Mouse (Mus musculus) frontal cortex, postnatal 36 days (tissue): ENCODE data around the gene Wdr4.

ENCODE experiments used
- DNase-seq, 2 experiments: peaks; one replicate each; pipeline ENCODE4 v3.0.0; 2022; ENCODE audit warnings: low spot score in 2 of 2

Gene Wdr4

GRCm38 (mm10) chr17:31497726-31498125, 22.1 kb downstream of the Wdr4 start:
- DNase-seq = no peak

DNA sequence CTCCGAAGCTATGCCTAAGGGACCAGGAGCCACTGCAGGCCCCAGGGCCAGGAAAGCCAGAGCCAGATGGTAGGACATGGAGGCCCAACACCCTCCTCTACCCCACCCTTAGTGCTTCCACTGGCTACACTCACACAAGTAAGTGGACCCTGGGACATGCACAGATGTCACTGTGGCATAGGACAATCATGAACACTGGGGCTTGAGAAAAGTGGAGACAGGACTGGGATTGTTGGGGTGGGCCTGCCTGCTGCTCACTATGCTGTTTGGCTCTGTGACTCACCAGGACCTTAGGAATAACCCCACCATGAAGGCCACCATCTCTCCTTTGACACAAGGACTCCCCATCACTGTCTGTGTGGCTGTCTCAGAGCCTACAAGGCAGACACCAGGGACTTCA, 24.8 kb downstream of the Wdr4 start:
- no peak for DNase-seq

GRCm38 (mm10) chr17:31492416-31492815, 27.4 kb downstream of the Wdr4 start:
- DNase-seq = peak; percentile 82 to 86

DNA sequence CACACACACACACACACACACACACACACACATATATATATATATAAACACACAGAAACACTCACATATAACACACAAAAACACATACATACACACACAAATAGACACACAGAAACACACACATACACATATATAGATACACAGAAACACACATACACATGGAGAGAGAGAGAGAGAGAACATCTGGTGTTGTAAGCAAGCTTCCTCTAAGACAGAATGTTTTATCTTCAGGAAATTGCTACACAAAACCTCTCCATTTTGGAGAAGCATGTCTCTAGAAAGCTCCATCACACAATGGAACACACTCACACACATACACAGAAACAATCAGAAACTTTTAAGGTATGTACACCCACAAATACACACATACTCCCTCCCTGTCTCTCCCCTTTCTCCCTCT, 28.4 kb downstream of the Wdr4 start:
- DNase-seq = no peak

- no peak for DNase-seq
Observed at GRCm38 (mm10) chr17:31487433-31488060, 32.2 kb downstream of the Wdr4 start.

DNA sequence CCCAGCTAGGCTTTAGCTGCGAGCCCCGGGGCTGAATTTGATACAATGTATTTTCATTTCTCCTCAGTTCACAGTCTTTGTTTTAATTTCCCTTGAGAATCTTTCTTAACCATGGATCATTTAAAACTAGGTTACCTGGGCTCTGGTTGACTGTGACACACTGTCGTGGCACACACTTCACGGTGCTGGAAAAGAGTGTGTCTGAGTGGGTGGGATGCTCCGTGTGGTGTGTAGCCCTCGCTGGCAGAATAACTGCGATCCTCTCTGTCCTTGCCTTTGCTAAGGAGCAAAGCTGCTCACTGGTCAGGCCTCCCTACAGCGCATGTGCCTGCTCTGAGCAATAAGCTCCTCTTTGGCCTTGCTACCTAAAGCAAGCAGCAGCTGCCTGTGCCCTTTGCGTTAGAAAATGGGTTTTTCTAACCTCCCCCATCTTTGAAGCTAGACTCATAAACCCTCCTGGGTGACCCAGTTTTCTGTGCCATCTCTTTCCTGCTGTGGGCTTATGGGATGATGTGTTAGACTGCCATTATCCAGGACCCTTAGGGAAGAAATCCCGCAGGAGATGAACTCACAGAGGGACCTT, 33.1 kb downstream of the Wdr4 start:
- no peak for DNase-seq

GRCm38 (mm10) chr17:31479108-31479844, 40.5 kb downstream of the Wdr4 start:
- DNase-seq = no peak

DNA sequence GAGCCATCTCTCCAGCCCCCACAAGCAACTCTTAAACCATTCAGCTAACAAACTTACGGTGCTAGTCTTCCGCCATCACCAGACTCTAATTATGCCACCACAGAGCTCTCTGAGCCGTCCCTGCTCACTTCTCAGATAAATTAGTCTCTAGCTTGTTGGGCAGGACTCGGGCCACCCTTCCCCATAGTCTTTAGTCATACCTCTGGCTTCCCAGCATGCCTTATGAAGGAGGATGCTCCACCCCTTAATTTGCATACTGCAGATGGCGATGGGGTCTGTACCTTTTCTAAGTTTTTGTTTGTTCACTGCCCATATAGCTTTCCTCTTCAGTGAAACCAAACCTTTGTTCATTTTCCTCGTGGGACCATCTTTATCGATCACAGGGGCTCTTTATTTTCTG, 41.2 kb downstream of the Wdr4 start:
- DNase-seq = no peak

DNA sequence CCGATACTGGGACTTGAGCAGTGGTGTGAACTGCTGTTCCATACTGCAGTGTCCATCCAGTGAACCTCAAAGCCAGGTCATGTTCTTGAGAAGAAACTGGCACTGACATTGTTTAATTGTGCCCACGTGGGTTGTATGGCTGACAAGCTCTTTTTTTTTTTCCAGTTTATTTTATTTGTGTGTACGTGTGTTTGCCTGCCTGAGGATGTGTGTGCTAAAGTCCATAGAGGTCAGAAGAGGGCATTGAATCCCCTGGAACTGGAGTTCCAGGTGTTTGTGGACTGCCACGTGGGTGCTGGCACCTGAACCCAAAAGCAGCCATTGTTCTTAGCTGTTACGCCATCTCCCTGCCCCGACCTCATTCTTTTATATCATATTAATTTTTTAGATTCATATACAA, 45.4 kb downstream of the Wdr4 start:
- no peak for DNase-seq

DNA sequence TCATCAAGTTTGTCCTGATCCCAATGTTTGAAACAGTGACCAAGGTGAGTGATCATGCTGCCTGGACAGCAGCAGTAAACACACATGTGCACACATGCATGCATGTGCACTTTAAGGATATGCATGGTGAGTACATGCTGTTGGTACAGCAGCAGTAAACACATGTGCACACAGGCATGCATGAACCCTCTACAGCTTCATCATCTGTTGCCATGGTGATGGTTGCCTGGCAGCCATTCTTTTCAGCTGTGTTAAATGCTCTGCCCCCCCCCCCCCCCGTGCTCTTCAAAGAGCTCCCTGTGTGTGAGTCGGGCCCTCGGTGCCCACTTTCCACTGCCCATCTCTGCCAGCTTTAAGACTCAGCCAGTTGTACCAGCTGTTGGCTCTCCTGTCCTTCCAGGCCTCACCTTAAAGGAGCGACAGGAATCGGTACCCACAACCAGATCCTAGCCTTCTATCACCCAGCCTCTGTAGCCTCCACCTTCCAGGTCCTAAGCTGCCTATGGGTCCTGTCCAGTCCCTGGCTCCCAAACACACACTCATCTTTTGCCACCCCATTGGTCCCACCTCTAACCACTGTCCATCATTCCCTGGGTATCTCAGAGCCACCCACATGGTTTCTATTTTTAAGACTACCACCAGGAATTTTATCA, 48.9 kb downstream of the Wdr4 start:
- DNase-seq = no peak

DNA sequence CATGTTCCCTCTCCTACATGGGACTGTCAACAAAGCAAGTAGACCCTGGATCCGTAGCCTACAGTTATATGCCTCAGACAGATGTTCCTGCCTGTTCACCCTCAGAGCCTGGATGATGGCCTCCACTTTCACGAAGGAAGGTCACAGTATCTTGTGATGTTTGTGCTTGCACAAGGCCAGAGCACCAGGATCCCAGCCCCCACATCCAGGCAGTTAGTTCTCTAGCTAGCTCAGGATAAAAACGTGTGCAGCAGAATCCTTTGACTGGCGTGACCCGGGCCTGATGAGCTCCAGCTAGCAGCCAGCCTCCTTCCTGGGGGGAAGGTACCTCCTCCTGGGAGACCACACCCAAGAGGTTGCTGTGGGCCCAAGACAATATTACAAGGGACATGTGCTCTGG, 51.3 kb downstream of the Wdr4 start:
- no peak for DNase-seq

DNA sequence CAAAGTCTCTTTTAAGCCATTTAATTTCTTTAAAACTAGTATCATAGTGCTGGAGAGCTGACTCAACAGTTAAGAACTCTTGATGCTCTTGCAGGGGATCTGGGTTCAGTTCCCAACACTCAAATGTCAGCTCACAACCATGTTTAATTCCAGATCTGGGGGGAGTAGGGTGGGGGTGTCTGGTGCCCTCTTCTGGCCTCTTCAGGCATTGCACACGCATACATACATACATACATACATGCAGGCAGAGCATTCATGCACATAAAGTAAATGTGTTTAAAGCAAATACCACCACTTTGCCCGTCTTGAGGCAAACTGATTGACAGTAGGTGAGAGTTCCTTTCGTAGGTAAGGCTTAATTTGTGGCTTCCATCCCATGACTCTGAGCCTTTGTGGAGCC, 52.9 kb downstream of the Wdr4 start:
- DNase-seq = no peak

DNA sequence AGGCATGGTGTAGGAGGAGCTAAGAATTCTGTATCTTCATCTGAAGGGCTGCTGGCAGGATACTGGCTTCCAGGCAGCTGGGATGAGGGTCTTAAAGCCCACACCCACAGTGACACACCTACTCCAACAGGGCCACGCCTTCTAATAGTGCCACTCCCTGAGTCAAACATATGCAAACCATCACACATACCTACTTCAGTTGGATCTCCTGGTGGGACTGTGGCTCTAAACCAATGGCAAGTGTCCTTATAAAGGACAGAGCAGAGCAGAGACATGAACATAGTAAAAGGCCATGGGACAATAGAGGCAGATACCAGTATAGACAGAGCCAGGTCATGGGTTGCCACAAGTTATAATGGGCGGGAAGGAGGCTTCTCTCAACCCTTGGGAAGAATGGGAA, 57.3 kb downstream of the Wdr4 start:
- no peak for DNase-seq

DNA sequence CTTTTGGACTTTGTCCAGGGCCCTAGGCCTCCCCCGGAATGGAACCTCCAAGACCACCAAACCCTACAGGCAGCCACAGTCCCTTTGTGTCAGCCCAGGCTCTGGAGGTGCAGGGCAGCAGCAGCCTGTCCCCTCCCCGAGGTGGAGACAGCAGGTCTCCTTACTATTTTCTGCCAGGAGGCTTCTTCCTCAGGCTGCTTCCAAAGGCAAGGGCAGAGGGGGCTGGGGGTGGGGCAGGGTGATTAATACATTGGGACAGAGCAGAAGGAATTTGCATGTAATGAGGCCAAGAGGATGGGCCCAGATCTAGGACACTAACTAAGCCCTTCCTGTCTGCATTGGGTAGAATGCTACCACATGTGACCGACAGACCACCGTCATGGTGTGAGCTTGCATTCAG, 59.4 kb downstream of the Wdr4 start:
- DNase-seq = no peak

GRCm38 (mm10) chr17:31456723-31457567, 62.8 kb downstream of the Wdr4 start:
- peak; percentile 58 to 76 for DNase-seq

GRCm38 (mm10) chr17:31454056-31454455, 65.7 kb downstream of the Wdr4 start:
- DNase-seq = no peak

- no peak for DNase-seq
Observed at GRCm38 (mm10) chr17:31453476-31453875, 66.3 kb downstream of the Wdr4 start.

DNA sequence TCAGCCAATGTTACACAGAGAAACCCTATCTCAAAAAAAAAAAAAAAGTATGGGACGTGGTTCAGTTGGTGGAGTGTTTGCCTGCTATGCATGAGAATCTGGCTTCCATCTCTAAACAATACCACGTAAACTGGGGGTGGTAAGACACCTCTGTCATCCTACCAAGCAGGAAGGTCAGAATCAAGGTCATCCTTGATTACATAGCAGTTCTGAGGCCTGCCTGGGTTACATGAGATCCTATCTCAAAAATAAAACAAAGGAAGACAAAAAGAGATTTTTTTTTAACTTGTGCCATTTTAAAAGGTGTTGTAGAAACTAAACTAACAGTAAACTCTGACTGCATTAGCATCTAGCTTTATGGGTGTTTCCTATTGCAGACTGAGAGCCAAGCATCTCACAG, 67.0 kb downstream of the Wdr4 start:
- DNase-seq = no peak

- peak; percentile 31 to 64 for DNase-seq
Observed at GRCm38 (mm10) chr17:31451179-31451708, 68.5 kb downstream of the Wdr4 start.

DNA sequence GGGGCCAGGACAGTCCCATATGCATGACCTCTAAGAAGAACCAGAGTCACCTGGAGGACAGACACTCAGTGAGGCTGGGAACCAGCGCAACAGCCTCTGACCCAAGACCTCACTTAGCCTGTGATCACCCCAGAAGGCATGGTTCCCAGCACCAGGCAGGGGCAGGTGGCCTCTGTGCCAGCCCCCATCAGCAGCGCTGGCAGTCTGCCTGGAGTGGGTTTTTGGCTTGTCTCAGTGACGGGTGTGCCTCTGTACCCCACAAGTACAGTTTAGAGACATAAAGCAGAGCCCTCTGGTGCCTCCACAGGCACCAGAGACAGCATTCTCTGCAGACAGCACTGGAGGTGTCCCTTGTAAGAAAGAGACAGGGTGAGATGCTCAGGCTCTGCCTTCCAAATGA, 69.6 kb downstream of the Wdr4 start:
- DNase-seq = no peak

GRCm38 (mm10) chr17:31448519-31448918, 71.3 kb downstream of the Wdr4 start:
- peak in 1 of 2 experiments; percentile 43 for DNase-seq

GRCm38 (mm10) chr17:31447766-31448165, 72.0 kb downstream of the Wdr4 start:
- no peak for DNase-seq
